Mouse (Mus musculus): ENCODE measurements around the gene Ankrd55. TPM values are rescaled to one million over a fixed set of nuclear protein-coding genes. Genes with fewer than 3 reads are reported as not detected.

The Ankrd55 gene
- polyA plus RNA-seq, 1 experiment = 0.18 TPM

DNA sequence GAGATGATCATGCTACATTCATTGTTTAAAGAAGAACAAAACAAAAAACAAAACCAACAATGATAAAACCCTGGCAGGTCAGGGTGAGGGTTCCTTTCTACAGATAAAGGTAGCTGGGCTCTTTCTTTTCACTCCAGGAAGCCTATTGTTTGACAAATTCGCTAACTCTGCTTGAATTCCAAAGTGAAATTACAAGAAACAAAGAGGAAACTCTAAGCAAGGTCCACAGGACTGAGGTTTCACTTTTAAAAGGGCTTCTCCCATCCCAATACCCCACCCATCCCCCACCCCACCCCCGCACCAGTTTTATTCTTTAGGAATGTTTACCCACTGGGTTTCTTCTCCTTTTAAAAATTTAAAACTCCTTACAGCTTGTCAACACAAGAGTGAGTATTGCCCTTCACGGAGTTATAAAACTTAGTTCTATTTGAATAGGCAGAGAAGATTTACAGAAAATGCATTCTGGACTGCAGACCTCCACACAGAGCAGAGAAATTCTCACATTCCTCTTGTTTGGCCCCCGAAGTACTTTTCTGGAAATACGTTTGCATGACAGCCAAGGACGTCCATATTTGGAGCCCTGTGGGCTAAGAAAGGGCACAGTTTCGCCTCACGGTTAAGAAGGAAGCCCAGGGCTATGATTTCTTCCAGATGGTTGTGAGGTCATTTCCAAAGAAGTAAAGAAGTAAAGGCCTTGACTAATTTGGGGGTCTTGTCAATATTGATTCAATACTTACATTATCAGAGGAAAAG is 128.3 kb downstream of the Ankrd55 start:
- Histone ChIP-seq H3K79me2 (ENCODE audit: control insufficient read depth, insufficient read depth) (no peaks in the 10 kb centered on the region), H3ac (ENCODE audit: control insufficient read depth, insufficient read length, low read depth) (no peak overlapping the region), H3K27me3 (ENCODE audit: control insufficient read depth, insufficient read depth, insufficient read length) (no peaks in the 10 kb centered on the region), H3K4me3 (ENCODE audit: insufficient read depth, poor library complexity, severe bottlenecking) (no peak overlapping the region), H3K79me3 (ENCODE audit: low read depth) (no peaks in the 10 kb centered on the region), H3K36me3 (ENCODE audit: control insufficient read depth, insufficient read depth) (no peaks in the 10 kb centered on the region)
- TF ChIP-seq CEBPB (IDR thresholded peaks at IDR 0.05; ENCODE audit: low read depth) (no peak), MYOD1 (IDR thresholded peaks at IDR 0.05; ENCODE audit: control insufficient read depth, insufficient read length, low read depth) (no peak), USF1 (IDR thresholded peaks at IDR 0.05; ENCODE audit: low read depth) (no peak), MAX (IDR thresholded peaks at IDR 0.05) (no peak), CTCF (IDR thresholded peaks at IDR 0.05; ENCODE audit: control insufficient read depth, insufficient read depth, insufficient read length) (no peak), MYOG (IDR thresholded peaks at IDR 0.05; ENCODE audit: control insufficient read depth, extremely low read depth, insufficient read length) (no peak), FOSL1 (IDR thresholded peaks at IDR 0.05; ENCODE audit: insufficient read depth, low read length, poor library complexity, severe bottlenecking) (no peak)

DNA sequence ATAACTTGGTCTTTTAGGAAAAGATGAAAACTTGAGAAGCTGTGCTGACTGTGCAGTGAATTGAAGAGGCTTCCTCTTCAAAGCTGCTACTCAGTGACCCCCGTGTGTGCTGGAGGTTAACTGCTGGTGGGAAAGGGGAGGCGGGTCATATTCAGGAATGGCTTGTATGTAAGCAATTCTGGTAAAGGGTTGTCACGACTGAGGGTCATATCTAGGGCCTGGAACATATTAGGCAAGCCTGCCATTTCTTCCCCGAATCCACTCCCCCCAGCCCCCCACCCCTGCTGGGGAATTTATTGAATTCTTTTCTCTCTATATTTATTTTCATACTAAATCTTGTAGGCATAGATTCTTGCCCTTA is 128.9 kb downstream of the Ankrd55 start:
- Histone ChIP-seq H3K79me3 (ENCODE audit: low read depth) (no peaks in the 10 kb centered on the region), H3K27me3 (ENCODE audit: control insufficient read depth, insufficient read depth, insufficient read length) (no peaks in the 10 kb centered on the region)

DNA sequence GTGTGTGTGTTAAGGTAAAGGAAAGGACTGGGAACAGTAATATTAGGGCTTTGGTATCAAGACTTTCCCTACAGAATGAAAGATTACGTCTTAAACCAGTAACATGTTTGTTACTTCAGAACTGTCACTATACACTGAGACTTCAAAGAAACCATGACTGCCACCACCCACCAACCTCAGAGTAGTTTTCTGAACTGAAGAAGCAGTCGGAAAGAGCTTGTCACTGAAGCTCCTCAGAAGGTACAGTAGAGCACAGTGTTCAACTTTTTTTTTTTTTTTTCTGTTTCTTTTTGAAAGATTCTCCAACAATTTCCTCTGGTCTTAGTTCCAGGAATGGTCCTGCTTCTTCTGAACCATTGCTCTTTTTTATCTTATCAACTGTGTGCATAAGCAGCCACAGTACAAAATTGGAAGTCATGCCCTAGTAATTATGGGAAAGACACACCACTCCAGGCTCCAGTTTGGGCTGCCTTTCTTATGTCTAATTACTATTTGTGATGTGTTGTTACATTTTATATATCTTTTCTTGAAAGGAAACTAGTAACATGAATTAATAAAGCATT is 129.7 kb downstream of the Ankrd55 start:
- no peaks in the 10 kb centered on the region for H3K36me3 ChIP-seq (ENCODE audit: control insufficient read depth, insufficient read depth)
- TF ChIP-seq CEBPB (IDR thresholded peaks at IDR 0.05; ENCODE audit: low read depth) (no peak), MYOG (IDR thresholded peaks at IDR 0.05; ENCODE audit: control insufficient read depth, extremely low read depth, insufficient read length) (no peak), MYOD1 (IDR thresholded peaks at IDR 0.05; ENCODE audit: control insufficient read depth, insufficient read length, low read depth) (no peak), CTCF (IDR thresholded peaks at IDR 0.05; ENCODE audit: control insufficient read depth, insufficient read depth, insufficient read length) (no peak), MAX (IDR thresholded peaks at IDR 0.05) (no peak), USF1 (IDR thresholded peaks at IDR 0.05; ENCODE audit: low read depth) (no peak), FOSL1 (IDR thresholded peaks at IDR 0.05; ENCODE audit: insufficient read depth, low read length, poor library complexity, severe bottlenecking) (no peak)
- H3K4me3 ChIP-seq (ENCODE audit: insufficient read depth, poor library complexity, severe bottlenecking) = no peak overlapping the region
- no peak overlapping the region for H3ac ChIP-seq (ENCODE audit: control insufficient read depth, insufficient read length, low read depth)
- H3K27me3 ChIP-seq (ENCODE audit: control insufficient read depth, insufficient read depth, insufficient read length) = no peaks in the 10 kb centered on the region
- H3K79me2 ChIP-seq (ENCODE audit: control insufficient read depth, insufficient read depth) = no peaks in the 10 kb centered on the region
- H3K79me3 ChIP-seq (ENCODE audit: low read depth) = no peaks in the 10 kb centered on the region

More for the DNA sequence above, 128.9 kb downstream of the Ankrd55 start:
- H3ac ChIP-seq (ENCODE audit: control insufficient read depth, insufficient read length, low read depth) = no peak overlapping the region
- no peaks in the 10 kb centered on the region for H3K36me3 ChIP-seq (ENCODE audit: control insufficient read depth, insufficient read depth)
- no peaks in the 10 kb centered on the region for H3K79me2 ChIP-seq (ENCODE audit: control insufficient read depth, insufficient read depth)
- TF ChIP-seq MAX (IDR thresholded peaks at IDR 0.05) = no peak
- TF ChIP-seq USF1 (IDR thresholded peaks at IDR 0.05; ENCODE audit: low read depth) = no peak
- no peak for TF ChIP-seq FOSL1 (IDR thresholded peaks at IDR 0.05; ENCODE audit: insufficient read depth, low read length, poor library complexity, severe bottlenecking)
- no peak for TF ChIP-seq CTCF (IDR thresholded peaks at IDR 0.05; ENCODE audit: control insufficient read depth, insufficient read depth, insufficient read length)
- no peak for TF ChIP-seq MYOG (IDR thresholded peaks at IDR 0.05; ENCODE audit: control insufficient read depth, extremely low read depth, insufficient read length)
- no peak for TF ChIP-seq MYOD1 (IDR thresholded peaks at IDR 0.05; ENCODE audit: control insufficient read depth, insufficient read length, low read depth)
- TF ChIP-seq CEBPB (IDR thresholded peaks at IDR 0.05; ENCODE audit: low read depth) = no peak
- H3K4me3 ChIP-seq (ENCODE audit: insufficient read depth, poor library complexity, severe bottlenecking) = no peak overlapping the region

DNA sequence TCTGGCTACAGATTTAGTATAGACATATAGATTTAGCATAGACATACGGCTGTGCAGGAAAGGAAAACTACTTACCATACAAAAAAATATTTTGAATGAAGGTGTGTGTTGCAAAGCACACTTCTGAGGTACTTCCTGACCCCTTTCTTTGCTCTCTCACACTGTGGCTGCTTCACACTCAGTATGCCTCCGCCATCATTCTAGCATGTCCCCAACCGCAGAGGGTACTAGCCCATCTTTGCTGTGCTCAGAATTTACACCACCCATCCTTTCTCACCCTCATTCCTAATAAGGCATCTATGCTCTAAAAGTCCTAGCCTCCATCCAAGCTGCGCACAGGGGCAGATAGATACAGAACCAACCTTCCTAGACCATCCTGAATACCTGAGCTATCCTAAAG is 130.3 kb downstream of the Ankrd55 start:
- no peak for TF ChIP-seq MYOG (IDR thresholded peaks at IDR 0.05; ENCODE audit: control insufficient read depth, extremely low read depth, insufficient read length)
- TF ChIP-seq MAX (IDR thresholded peaks at IDR 0.05) = no peak
- no peak for TF ChIP-seq CTCF (IDR thresholded peaks at IDR 0.05; ENCODE audit: control insufficient read depth, insufficient read depth, insufficient read length)
- TF ChIP-seq FOSL1 (IDR thresholded peaks at IDR 0.05; ENCODE audit: insufficient read depth, low read length, poor library complexity, severe bottlenecking) = no peak
- no peak for TF ChIP-seq CEBPB (IDR thresholded peaks at IDR 0.05; ENCODE audit: low read depth)
- no peak for TF ChIP-seq USF1 (IDR thresholded peaks at IDR 0.05; ENCODE audit: low read depth)
- TF ChIP-seq MYOD1 (IDR thresholded peaks at IDR 0.05; ENCODE audit: control insufficient read depth, insufficient read length, low read depth) = no peak
- Histone ChIP-seq H3ac (ENCODE audit: control insufficient read depth, insufficient read length, low read depth) (no peak overlapping the region), H3K79me3 (ENCODE audit: low read depth) (no peaks in the 10 kb centered on the region), H3K79me2 (ENCODE audit: control insufficient read depth, insufficient read depth) (no peaks in the 10 kb centered on the region), H3K27me3 (ENCODE audit: control insufficient read depth, insufficient read depth, insufficient read length) (no peaks in the 10 kb centered on the region), H3K36me3 (ENCODE audit: control insufficient read depth, insufficient read depth) (no peaks in the 10 kb centered on the region), H3K4me3 (ENCODE audit: insufficient read depth, poor library complexity, severe bottlenecking) (no peak overlapping the region)

DNA sequence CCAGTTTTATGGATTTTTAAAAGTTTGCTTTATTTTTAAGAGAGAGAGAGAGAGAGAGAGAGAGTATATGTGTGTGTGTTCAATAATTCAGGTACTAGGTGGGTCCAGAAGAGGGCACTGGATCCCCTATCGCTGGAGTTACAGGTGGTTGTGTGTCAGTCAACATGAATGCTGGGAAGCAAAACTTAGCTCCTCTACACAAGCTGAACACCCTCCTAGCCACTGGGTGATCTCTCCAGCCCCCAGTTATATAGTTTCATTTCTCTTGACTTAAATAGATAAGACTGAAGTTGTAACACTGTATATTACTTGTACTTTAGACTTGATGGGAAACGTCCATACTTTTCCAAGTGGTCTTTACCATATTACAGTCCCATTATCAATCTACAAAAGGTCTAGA is 136.0 kb downstream of the Ankrd55 start:
- no peak for TF ChIP-seq MYOD1 (IDR thresholded peaks at IDR 0.05; ENCODE audit: control insufficient read depth, insufficient read length, low read depth)
- TF ChIP-seq MYOG (IDR thresholded peaks at IDR 0.05; ENCODE audit: control insufficient read depth, extremely low read depth, insufficient read length) = no peak
- no peak for TF ChIP-seq FOSL1 (IDR thresholded peaks at IDR 0.05; ENCODE audit: insufficient read depth, low read length, poor library complexity, severe bottlenecking)
- no peak for TF ChIP-seq MAX (IDR thresholded peaks at IDR 0.05)
- TF ChIP-seq CEBPB (IDR thresholded peaks at IDR 0.05; ENCODE audit: low read depth) = no peak
- no peak for TF ChIP-seq USF1 (IDR thresholded peaks at IDR 0.05; ENCODE audit: low read depth)
- TF ChIP-seq CTCF (IDR thresholded peaks at IDR 0.05; ENCODE audit: control insufficient read depth, insufficient read depth, insufficient read length) = no peak
- Histone ChIP-seq H3K36me3 (ENCODE audit: control insufficient read depth, insufficient read depth) (no peaks in the 10 kb centered on the region), H3K79me3 (ENCODE audit: low read depth) (no peaks in the 10 kb centered on the region), H3K27me3 (ENCODE audit: control insufficient read depth, insufficient read depth, insufficient read length) (no peaks in the 10 kb centered on the region), H3ac (ENCODE audit: control insufficient read depth, insufficient read length, low read depth) (no peak overlapping the region), H3K79me2 (ENCODE audit: control insufficient read depth, insufficient read depth) (no peaks in the 10 kb centered on the region), H3K4me3 (ENCODE audit: insufficient read depth, poor library complexity, severe bottlenecking) (no peak overlapping the region)
